Mouse (Mus musculus): Measurements from ENCODE around the gene Bzw2. TPM values are rescaled to one million over a fixed set of nuclear protein-coding genes. Genes with fewer than 3 reads are reported as not detected.

The Bzw2 gene
- polyA plus RNA-seq, 1 experiment from 2014 or later: 457 TPM

- H3K4me1 ChIP-seq (replicated peaks): peaks cover 1% of the 10 kb centered on the region; the same call in 1 of the 2 replicates
- no peak overlapping the region for H3K4me2 ChIP-seq
- no peaks in the 10 kb centered on the region for H3K27me3 ChIP-seq
- H3K36me3 ChIP-seq: no peaks in the 10 kb centered on the region
- no peak for ATAC-seq (ENCODE audit: low FRiP score)
- no peak overlapping the region for H3K27ac ChIP-seq
- no peak overlapping the region for H3K4me3 ChIP-seq
- 63% methylated on average over 5 of the region's 5 CpGs for WGBS
- no peak overlapping the region for H3K9ac ChIP-seq
- no peaks in the 10 kb centered on the region for H3K9me3 ChIP-seq
These were observed 111.7 kb downstream of the Bzw2 start for GRCm38 (mm10) chr12:36046196-36046595.

GRCm38 (mm10) chr12:36044691-36045090 is 113.2 kb downstream of the Bzw2 start:
- no peaks in the 10 kb centered on the region for H3K27me3 ChIP-seq
- 94% methylated on average over 2 of the region's 2 CpGs for WGBS
- no peak overlapping the region for H3K27ac ChIP-seq
- H3K4me2 ChIP-seq: no peak overlapping the region
- H3K4me3 ChIP-seq: no peak overlapping the region
- H3K9me3 ChIP-seq: no peaks in the 10 kb centered on the region
- no peak overlapping the region for H3K9ac ChIP-seq
- no peaks in the 10 kb centered on the region for H3K36me3 ChIP-seq
- no peak for ATAC-seq (ENCODE audit: low FRiP score)
- peaks cover 14% of the 10 kb centered on the region for H3K4me1 ChIP-seq (replicated peaks)

- Histone ChIP-seq H3K4me1 (replicated peaks) (peaks cover 22% of the 10 kb centered on the region), H3K9ac (peak within 1 kb of the TSS; percentile 99), H3K27ac (peak within 1 kb of the TSS; percentile 97), H3K27me3 (no peaks in the 10 kb centered on the region), H3K36me3 (no peaks in the 10 kb centered on the region), H3K9me3 (no peaks in the 10 kb centered on the region), H3K4me3 (peak within 1 kb of the TSS; percentile 96), H3K4me2 (peak within 1 kb of the TSS; percentile 79)
- 0% methylated on average over 35 of the region's 35 CpGs for WGBS
- peak; percentile 98 for ATAC-seq (ENCODE audit: low FRiP score)
These were observed 115.5 kb downstream of the Bzw2 start, which contains the start of gene Tspan13 for GRCm38 (mm10) chr12:36042348-36042778. TSS of gene Tspan13 (minus strand) at chr12:36042500.

Other genes with a start within 250 kb of the Bzw2 start
- not detected in 2 replicates for gene Agr3, start 232.5 kb downstream of the Bzw2 start, polyA plus RNA-seq (2015; fragmentation: Nextera tagmentation; extraction: Ambion mirVana)
- gene Agr2, start 165.2 kb downstream of the Bzw2 start, polyA plus RNA-seq (2015; fragmentation: Nextera tagmentation; extraction: Ambion mirVana): 1.1 TPM in 1 of 2 replicates, not detected in the other
- gene Tspan13, start 115.6 kb downstream of the Bzw2 start, polyA plus RNA-seq (2015; fragmentation: Nextera tagmentation; extraction: Ambion mirVana): 408 and 421 TPM in 2 replicates
- gene Ankmy2, start 966 bp downstream of the Bzw2 start, polyA plus RNA-seq (2015; fragmentation: Nextera tagmentation; extraction: Ambion mirVana): 60.3 and 63.8 TPM in 2 replicates
- not detected in 2 replicates for gene Lrrc72, start 95.3 kb upstream of the Bzw2 start, polyA plus RNA-seq (2015; fragmentation: Nextera tagmentation; extraction: Ambion mirVana)
- 11.2 and 21.2 TPM in 2 replicates for gene Sostdc1, start 156.1 kb upstream of the Bzw2 start, polyA plus RNA-seq (2015; fragmentation: Nextera tagmentation; extraction: Ambion mirVana)
- gene Ispd, start 223.4 kb upstream of the Bzw2 start, polyA plus RNA-seq (2015; fragmentation: Nextera tagmentation; extraction: Ambion mirVana): 12.6 and 14.3 TPM in 2 replicates
- gene D630036H23Rik, start 224.1 kb upstream of the Bzw2 start, polyA plus RNA-seq (2015; fragmentation: Nextera tagmentation; extraction: Ambion mirVana): 2.0 and 2.5 TPM in 2 replicates

Data from hindbrain, embryonic 13.5 days (tissue).